ENCODE assay signal across 8 mouse cellular contexts in genomic region chr9:68014991-68015396, GRCm38 (mm10).
A peak's percentile ranks its signal among the peaks of the same experiment; 100 is the strongest.
DNase-seq lines count a peak whose midpoint lies in the region; ATAC-seq and TF ChIP-seq lines count a peak whose summit lies in the region.

No protein-coding gene starts in this region.

- H3K27ac ChIP-seq in embryonic facial prominence, embryonic 12.5 days = no peak overlapping the region; the same call in 1 of the 2 replicates
- H3K27ac ChIP-seq in kidney, embryonic 14.5 days (ENCODE audit: low read depth, low read length) = no peak overlapping the region
- H3K27ac ChIP-seq in limb, embryonic 13.5 days = no peak overlapping the region
- H3K27ac ChIP-seq in neural tube, embryonic 13.5 days (replicated peaks) = no peak overlapping the region
- H3K27ac ChIP-seq in thymus, adult 2 months (ENCODE audit: control insufficient read depth, insufficient read depth, low read length) = no peak overlapping the region

- no peak overlapping the region; the same call in 1 of the 2 replicates for H3K4me2 ChIP-seq in embryonic facial prominence, embryonic 12.5 days (replicated peaks)
- 0 out of 2 replicates have a peak overlapping the region, but pooled peaks have one; percentile 21 for H3K4me2 ChIP-seq in kidney, embryonic 14.5 days (replicated peaks; ENCODE audit: low read depth, low read length)
- H3K4me2 ChIP-seq in limb, embryonic 13.5 days (replicated peaks) = peak overlapping the region; percentile 38
- no peak overlapping the region for H3K4me2 ChIP-seq in neural tube, embryonic 13.5 days

- H3K27me3 ChIP-seq in embryonic facial prominence, embryonic 12.5 days = 0 out of 2 replicates have a peak, but pooled peaks cover 4% of the 10 kb centered on the region
- 0 out of 2 replicates have a peak, but pooled peaks cover 3% of the 10 kb centered on the region for H3K27me3 ChIP-seq in kidney, embryonic 14.5 days (ENCODE audit: control insufficient read depth, insufficient read depth, low read length)
- peaks cover 25% of the 10 kb centered on the region for H3K27me3 ChIP-seq in limb, embryonic 13.5 days
- peaks cover 14% of the 10 kb centered on the region for H3K27me3 ChIP-seq in neural tube, embryonic 13.5 days
- no peaks in the 10 kb centered on the region for H3K27me3 ChIP-seq in thymus, adult 2 months (ENCODE audit: control insufficient read depth, insufficient read depth, low read length)

- no peak overlapping the region for H3K4me3 ChIP-seq in embryonic facial prominence, embryonic 12.5 days
- H3K4me3 ChIP-seq in kidney, embryonic 14.5 days (ENCODE audit: low read length) = no peak overlapping the region
- H3K4me3 ChIP-seq in limb, embryonic 13.5 days = no peak overlapping the region
- no peak overlapping the region for H3K4me3 ChIP-seq in neural tube, embryonic 13.5 days
- no peak overlapping the region for H3K4me3 ChIP-seq in thymus, adult 2 months (ENCODE audit: control insufficient read depth, insufficient read depth, low read length)

- WGBS in embryonic facial prominence, embryonic 12.5 days = 3% methylated on average over 11 of the region's 11 CpGs
- WGBS in kidney, embryonic 14.5 days = 5% methylated on average over 11 of the region's 11 CpGs
- 4% methylated on average over 11 of the region's 11 CpGs for WGBS in limb, embryonic 13.5 days
- WGBS in neural tube, embryonic 13.5 days = 9% methylated on average over 11 of the region's 11 CpGs
- WGBS in thymus, adult 2 months = 11% methylated on average over 11 of the region's 11 CpGs

- no peaks in the 10 kb centered on the region for H3K9me3 ChIP-seq in embryonic facial prominence, embryonic 12.5 days
- no peaks in the 10 kb centered on the region for H3K9me3 ChIP-seq in kidney, embryonic 14.5 days (ENCODE audit: control insufficient read depth, low read length)
- H3K9me3 ChIP-seq in limb, embryonic 13.5 days = no peaks in the 10 kb centered on the region
- H3K9me3 ChIP-seq in neural tube, embryonic 13.5 days = no peaks in the 10 kb centered on the region

- peak; percentile 67; the same call in 1 of the 2 replicates for ATAC-seq in embryonic facial prominence, embryonic 12.5 days (ENCODE audit: insufficient number of reproducible peaks, insufficient read depth, low FRiP score, low TSS enrichment)
- ATAC-seq in kidney, embryonic 14.5 days (ENCODE audit: low FRiP score, low TSS enrichment) = 0 out of 2 replicates have a peak, but pooled peaks have one; percentile 32
- peak; percentile 61; the same call in 1 of the 2 replicates for ATAC-seq in limb, embryonic 13.5 days (ENCODE audit: low FRiP score, low read depth)
- peak; percentile 45; the same call in 1 of the 2 replicates for ATAC-seq in neural tube, embryonic 13.5 days (ENCODE audit: low read depth)

- no peak for TF ChIP-seq POLR2A in thymus, adult 2 months (IDR thresholded peaks at IDR 0.05; ENCODE audit: control insufficient read depth, extremely low read depth, insufficient read depth, low read length, poor library complexity)

- peak; percentile 49 to 50 for DNase-seq in B cell, adult 2 months
- DNase-seq in adrenal gland, postnatal 36 days = peak; percentile 79 to 84
- peak; percentile 80 to 92 for DNase-seq in heart, adult 18-20 months
- peak; percentile 54 for DNase-seq in thymus, adult 2 months

- H3K36me3 ChIP-seq in embryonic facial prominence, embryonic 12.5 days = no peaks in the 10 kb centered on the region
- H3K36me3 ChIP-seq in kidney, embryonic 14.5 days (ENCODE audit: control insufficient read depth, insufficient read depth, low read length) = no peaks in the 10 kb centered on the region
- H3K36me3 ChIP-seq in limb, embryonic 13.5 days = no peaks in the 10 kb centered on the region
- no peaks in the 10 kb centered on the region for H3K36me3 ChIP-seq in neural tube, embryonic 13.5 days
- H3K36me3 ChIP-seq in thymus, adult 2 months (ENCODE audit: control insufficient read depth, insufficient read depth, low read length) = no peaks in the 10 kb centered on the region

- H3K9ac ChIP-seq in embryonic facial prominence, embryonic 12.5 days = no peak overlapping the region
- H3K9ac ChIP-seq in kidney, embryonic 14.5 days (ENCODE audit: low read depth, low read length) = peak overlapping the region; percentile 31; the same call in 1 of the 2 replicates
- no peak overlapping the region for H3K9ac ChIP-seq in limb, embryonic 13.5 days
- H3K9ac ChIP-seq in neural tube, embryonic 13.5 days = 0 out of 2 replicates have a peak overlapping the region, but pooled peaks have one; percentile 51

- H3K4me1 ChIP-seq in embryonic facial prominence, embryonic 12.5 days = 0 out of 2 replicates have a peak, but pooled peaks cover 7% of the 10 kb centered on the region
- peaks cover 3% of the 10 kb centered on the region; the same call in 1 of the 2 replicates for H3K4me1 ChIP-seq in kidney, embryonic 14.5 days (ENCODE audit: control insufficient read depth, insufficient read depth, low read length)
- 0 out of 2 replicates have a peak, but pooled peaks cover 8% of the 10 kb centered on the region for H3K4me1 ChIP-seq in limb, embryonic 13.5 days
- 0 out of 2 replicates have a peak, but pooled peaks cover 5% of the 10 kb centered on the region for H3K4me1 ChIP-seq in neural tube, embryonic 13.5 days (replicated peaks)
- H3K4me1 ChIP-seq in thymus, adult 2 months (replicated peaks; ENCODE audit: control insufficient read depth, insufficient read depth, low read length) = no peaks in the 10 kb centered on the region

- TF ChIP-seq CTCF in thymus, adult 2 months (IDR thresholded peaks at IDR 0.05; ENCODE audit: borderline replicate concordance, control insufficient read depth, extremely low read depth, insufficient read depth, low read length, poor library complexity) = peak; percentile 71; the same call in 1 of the 2 replicates

Comparison
In these comparisons a context has a peak if more than half of its experiments do, and no peak if none do; other contexts are left out.
1. H3K4me2 ChIP-seq: peak in kidney, embryonic 14.5 days (single experiment) and limb, embryonic 13.5 days (single experiment); none in embryonic facial prominence, embryonic 12.5 days (single experiment) and neural tube, embryonic 13.5 days (single experiment).
2. H3K9ac ChIP-seq: peak in kidney, embryonic 14.5 days (single experiment) and neural tube, embryonic 13.5 days (single experiment); none in embryonic facial prominence, embryonic 12.5 days (single experiment) and limb, embryonic 13.5 days (single experiment).
3. Peak in every context shown above with its lines, with median percentiles within 50 percentile points of each other: DNase-seq and ATAC-seq.